Mouse (Mus musculus): Measurements from ENCODE around the gene Dlg1.

GRCm38 (mm10) chr16:31737761-31738160 is 74.5 kb downstream of the Dlg1 start:
- TF ChIP-seq CTCF (IDR thresholded peaks at IDR 0.05) (no peak), EP300 (IDR thresholded peaks at IDR 0.05) (no peak)
